Mouse (Mus musculus) stomach, embryonic 14.5 days (tissue): ENCODE data around the gene Olfr805. TPM values are rescaled to one million over a fixed set of nuclear protein-coding genes. Genes with fewer than 3 reads are reported as not detected.

Source experiments
- ATAC-seq: fragments of 200-750 bp; cut with Nextera tagmentation; 2 replicates; pipeline ENCODE4 v1.8.0; 2017; ENCODE audit warnings: low read depth, moderate TSS enrichment; ENCODE audit not compliant: insufficient number of reproducible peaks, insufficient read depth, low FRiP score
- H3K27ac ChIP-seq: fragments of 300-500 bp; sonication (generic); 2 replicates; pipeline ENCODE4 v1.5.1; 2014; ENCODE audit warnings: mild to moderate bottlenecking, low read length, moderate library complexity, mixed read lengths
- H3K27me3 ChIP-seq: fragments of 300-500 bp; sonication (generic); 2 replicates; pipeline ENCODE4 v1.6.1; 2014; ENCODE audit warnings: low read length, control low read depth, mixed read lengths; ENCODE audit not compliant: control insufficient read depth, insufficient read depth
- H3K36me3 ChIP-seq: fragments of 300-500 bp; sonication (generic); 2 replicates; pipeline ENCODE4 v1.6.1; 2014; ENCODE audit warnings: mild to moderate bottlenecking, control low read depth, low read length, moderate library complexity, mixed read lengths; ENCODE audit not compliant: control insufficient read depth, insufficient read depth
- H3K4me1 ChIP-seq: fragments of 300-500 bp; sonication (generic); 2 replicates; pipeline ENCODE4 v1.6.1; 2014; ENCODE audit warnings: low read length, control low read depth, mixed read lengths; ENCODE audit not compliant: control insufficient read depth, insufficient read depth
- H3K4me2 ChIP-seq: fragments of 300-500 bp; sonication (generic); replicated peaks from 2 replicates; pipeline ENCODE4 v1.6.1; 2014; ENCODE audit warnings: low read depth, low read length, control low read depth
- H3K4me3 ChIP-seq: fragments of 300-500 bp; sonication (generic); 2 replicates; pipeline ENCODE4 v1.5.1; 2014; ENCODE audit warnings: low read depth, low read length, control low read depth
- H3K9ac ChIP-seq: fragments of 300-500 bp; sonication (generic); replicated peaks from 2 replicates; pipeline ENCODE4 v1.6.1; 2014; ENCODE audit warnings: low read depth, mild to moderate bottlenecking, control low read depth, low read length, moderate library complexity, mixed read lengths
- H3K9me3 ChIP-seq: fragments of 300-500 bp; sonication (generic); 2 replicates; pipeline ENCODE4 v1.6.1; 2016; ENCODE audit warnings: low read depth, low read length, control low read depth; ENCODE audit not compliant: control insufficient read depth
- WGBS: fragments of 180-500 bp; shearing (Covaris S2); extraction: QIAGEN DNeasy Blood & Tissue Kit; methylation state at CpG from one replicate; pipeline ENCODE4 v1.1.7; 2014; 5-methylcytosine and 5-hydroxymethylcytosine counted together
- polyA plus RNA-seq: library from polyadenylated mRNA; unstranded; fragments of >200 nt; fragmentation: Nextera tagmentation; extraction: Ambion mirVana; gene quantifications from 2 replicates; pipeline ENCODE4 v1.2.1, GENCODE M21; 2014

The Olfr805 gene
- not detected in 2 replicates for polyA plus RNA-seq

DNA sequence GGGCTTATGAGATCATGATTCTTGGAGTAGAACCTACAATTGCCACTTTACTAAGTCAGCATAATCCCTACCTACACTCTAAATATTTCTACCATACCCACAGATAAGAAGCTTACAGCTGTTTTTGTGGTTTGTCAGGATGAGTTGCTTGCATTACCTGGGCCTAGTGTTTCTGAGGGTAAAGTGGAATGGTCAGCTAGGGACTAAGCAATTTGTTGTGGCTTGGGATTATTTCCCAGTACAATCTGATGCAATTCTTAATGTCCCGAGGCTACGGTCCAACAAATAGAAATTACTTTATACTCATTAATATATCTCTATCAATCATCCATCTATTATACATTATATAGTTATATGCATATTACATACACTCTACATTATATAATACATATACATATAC is at the start of gene Olfr805:
Gene Olfr805 (minus strand): TSS at position 101 of the 400 bp plus-strand sequence.
- Histone ChIP-seq H3K4me1 (no peaks in the 10 kb centered on the region), H3K36me3 (no peaks in the 10 kb centered on the region), H3K9me3 (no peaks in the 10 kb centered on the region), H3K4me3 (no peak within 1 kb of the TSS), H3K27me3 (no peaks in the 10 kb centered on the region), H3K9ac (no peak within 1 kb of the TSS), H3K4me2 (no peak within 1 kb of the TSS), H3K27ac (no peak within 1 kb of the TSS)
- WGBS = 90% methylated on average over 2 of the region's 2 CpGs
- ATAC-seq = no peak

DNA sequence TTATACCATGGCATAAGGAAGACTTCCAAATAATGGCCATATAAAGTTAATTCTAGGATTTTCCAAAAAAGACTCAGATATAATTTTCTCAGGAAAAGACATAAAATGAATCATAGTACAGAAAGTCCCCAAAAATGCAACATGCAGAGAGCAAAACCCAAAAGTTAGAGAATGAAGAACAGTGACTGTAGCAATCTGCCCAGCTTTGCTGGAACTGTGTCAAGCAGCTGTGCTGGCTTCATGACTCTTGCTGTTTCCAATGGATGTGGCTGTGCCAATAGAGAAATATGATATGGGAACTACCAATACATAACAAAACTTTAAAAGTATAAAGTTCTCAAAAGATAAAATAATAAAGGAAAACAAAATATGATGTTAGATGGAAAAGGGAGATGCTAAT is 48.9 kb upstream of the Olfr805 start:
- ATAC-seq = no peak

DNA sequence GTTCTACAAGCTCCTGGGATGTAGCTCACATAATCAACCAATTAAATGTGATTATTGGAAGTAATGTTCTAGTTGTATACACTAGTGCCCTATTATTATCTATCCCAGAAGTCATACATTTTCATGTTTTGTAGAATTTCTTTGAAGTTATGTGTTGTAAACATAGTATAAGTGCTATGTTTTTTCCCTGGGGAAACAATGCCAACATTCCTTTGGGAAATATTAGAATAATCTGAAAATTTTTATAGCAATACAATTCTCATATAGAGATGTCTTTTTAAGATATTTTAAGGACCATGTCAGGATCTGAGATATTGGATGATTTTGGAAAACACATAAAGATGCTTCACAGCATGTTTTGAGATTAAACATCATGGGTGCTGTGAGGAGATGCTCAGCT is 45.2 kb upstream of the Olfr805 start, which contains the start of gene Olfr809:
Gene Olfr809 (plus strand): TSS at position 301 of the 400 bp plus-strand sequence.
- Histone ChIP-seq H3K36me3 (no peaks in the 10 kb centered on the region), H3K4me3 (no peak within 1 kb of the TSS), H3K9me3 (no peaks in the 10 kb centered on the region), H3K9ac (no peak within 1 kb of the TSS), H3K4me1 (no peaks in the 10 kb centered on the region), H3K27me3 (no peaks in the 10 kb centered on the region), H3K4me2 (no peak within 1 kb of the TSS), H3K27ac (no peak within 1 kb of the TSS)
- no peak for ATAC-seq

More for the DNA sequence above, 48.9 kb upstream of the Olfr805 start:
- Histone ChIP-seq H3K4me2 (no peak overlapping the region), H3K36me3 (no peaks in the 10 kb centered on the region), H3K4me1 (no peaks in the 10 kb centered on the region), H3K9ac (no peak overlapping the region), H3K9me3 (no peaks in the 10 kb centered on the region), H3K4me3 (no peak overlapping the region), H3K27ac (no peak overlapping the region), H3K27me3 (no peaks in the 10 kb centered on the region)

GRCm38 (mm10) chr10:129765182-129765581 is 36.0 kb upstream of the Olfr805 start, which contains the start of gene Olfr808:
TSS of gene Olfr808 (plus strand) at chr10:129765482.
- H3K9me3 ChIP-seq = no peaks in the 10 kb centered on the region
- H3K4me3 ChIP-seq = no peak within 1 kb of the TSS
- no peaks in the 10 kb centered on the region for H3K36me3 ChIP-seq
- no peak within 1 kb of the TSS for H3K4me2 ChIP-seq
- WGBS = 87% methylated on average over 1 of the region's 1 CpGs
- H3K27ac ChIP-seq = no peak within 1 kb of the TSS
- no peaks in the 10 kb centered on the region for H3K27me3 ChIP-seq
- no peak for ATAC-seq
- H3K9ac ChIP-seq = no peak within 1 kb of the TSS
- H3K4me1 ChIP-seq = no peaks in the 10 kb centered on the region

- WGBS = 87% methylated on average over 1 of the region's 1 CpGs
- no peak within 1 kb of the TSS for H3K4me3 ChIP-seq
- H3K36me3 ChIP-seq = no peaks in the 10 kb centered on the region
- no peak for ATAC-seq
- no peak within 1 kb of the TSS for H3K27ac ChIP-seq
- no peak within 1 kb of the TSS for H3K4me2 ChIP-seq
- H3K4me1 ChIP-seq = no peaks in the 10 kb centered on the region
- no peak within 1 kb of the TSS for H3K9ac ChIP-seq
- no peaks in the 10 kb centered on the region for H3K27me3 ChIP-seq
- H3K9me3 ChIP-seq = no peaks in the 10 kb centered on the region
Observed at GRCm38 (mm10) chr10:129757693-129758092, 28.5 kb upstream of the Olfr805 start, which contains the start of gene Olfr807. TSS of gene Olfr807 (minus strand) at chr10:129757793.

GRCm38 (mm10) chr10:129741821-129742220 is 12.6 kb upstream of the Olfr805 start, which contains the start of gene Olfr806:
TSS of gene Olfr806 (minus strand) at chr10:129741921.
- ATAC-seq = no peak
- Histone ChIP-seq H3K9me3 (no peaks in the 10 kb centered on the region), H3K4me2 (no peak within 1 kb of the TSS), H3K4me1 (no peaks in the 10 kb centered on the region), H3K9ac (no peak within 1 kb of the TSS), H3K27ac (no peak within 1 kb of the TSS), H3K27me3 (no peaks in the 10 kb centered on the region), H3K36me3 (no peaks in the 10 kb centered on the region), H3K4me3 (no peak within 1 kb of the TSS)

DNA sequence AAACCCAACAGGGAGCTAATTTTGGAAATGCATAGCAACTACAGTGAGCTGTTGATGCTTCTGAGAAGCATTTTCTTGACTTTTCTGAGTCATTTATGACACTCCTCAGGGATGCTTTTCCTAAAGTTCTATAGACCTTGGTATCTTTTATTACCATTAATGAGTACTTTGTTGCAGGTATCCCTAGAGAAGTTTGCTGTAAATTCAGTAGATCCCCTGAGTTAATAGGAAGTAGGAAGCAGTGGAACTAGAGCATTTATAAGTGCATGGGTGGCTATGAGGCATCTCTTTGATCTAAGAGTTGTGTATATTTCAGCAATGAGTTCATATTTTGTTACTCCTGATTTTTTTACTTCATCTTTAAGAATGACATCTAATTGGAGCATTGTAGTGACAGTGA is 26.3 kb downstream of the Olfr805 start, which contains the start of gene Olfr804:
Gene Olfr804 (plus strand): TSS at position 301 of the 400 bp plus-strand sequence.
- no peak for ATAC-seq
- Histone ChIP-seq H3K4me1 (no peaks in the 10 kb centered on the region), H3K9ac (no peak within 1 kb of the TSS), H3K27me3 (no peaks in the 10 kb centered on the region), H3K36me3 (no peaks in the 10 kb centered on the region), H3K4me3 (no peak within 1 kb of the TSS), H3K4me2 (no peak within 1 kb of the TSS), H3K9me3 (no peaks in the 10 kb centered on the region), H3K27ac (no peak within 1 kb of the TSS)

DNA sequence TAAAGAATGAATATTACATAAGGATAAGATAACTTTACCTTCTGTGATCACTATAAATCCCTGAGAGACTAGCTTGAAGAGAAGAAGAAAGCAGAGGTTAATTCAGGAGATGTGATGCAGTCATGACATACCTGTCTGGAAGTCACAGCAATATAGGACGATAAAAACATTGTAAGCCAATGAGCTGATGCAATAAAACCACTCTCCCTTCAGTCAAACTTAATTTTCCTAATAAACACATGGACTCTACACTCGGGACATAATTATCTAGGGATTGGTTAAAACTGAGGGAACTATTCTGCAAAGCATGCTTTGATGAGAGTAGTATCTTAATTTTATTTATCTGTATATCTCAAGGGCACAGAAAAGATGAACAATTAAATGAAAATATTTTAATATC is 35.0 kb downstream of the Olfr805 start, which contains the start of gene Olfr803:
Gene Olfr803 (minus strand): TSS at position 101 of the 400 bp plus-strand sequence.
- 81% methylated on average over 2 of the region's 2 CpGs for WGBS
- Histone ChIP-seq H3K9ac (no peak within 1 kb of the TSS), H3K27me3 (no peaks in the 10 kb centered on the region), H3K9me3 (no peaks in the 10 kb centered on the region), H3K27ac (no peak within 1 kb of the TSS), H3K4me1 (no peaks in the 10 kb centered on the region), H3K4me2 (no peak within 1 kb of the TSS), H3K4me3 (no peak within 1 kb of the TSS), H3K36me3 (no peaks in the 10 kb centered on the region)
- ATAC-seq = no peak

DNA sequence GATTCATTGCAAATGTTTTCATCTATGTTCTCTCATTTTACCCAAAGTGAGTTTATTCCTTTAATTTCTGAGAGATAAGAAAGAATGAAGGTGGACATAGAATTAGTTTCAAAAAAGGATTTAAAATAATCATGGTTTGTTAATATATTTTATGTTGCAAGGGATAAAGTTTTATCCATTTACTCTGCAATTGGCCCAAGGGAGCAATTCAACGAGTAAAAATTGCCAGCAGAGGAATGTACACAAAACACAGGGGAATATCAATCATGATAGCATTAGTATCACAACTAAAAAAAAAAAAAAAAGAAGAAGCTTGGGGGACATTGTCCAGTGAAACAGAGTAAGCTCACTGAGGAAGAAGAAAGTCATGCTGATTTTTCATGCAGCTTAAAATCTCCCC is 41.1 kb downstream of the Olfr805 start, which contains the start of gene Olfr802:
Gene Olfr802 (minus strand): TSS at position 101 of the 400 bp plus-strand sequence.
- Histone ChIP-seq H3K4me1 (no peaks in the 10 kb centered on the region), H3K9me3 (no peaks in the 10 kb centered on the region), H3K36me3 (no peaks in the 10 kb centered on the region), H3K27me3 (no peaks in the 10 kb centered on the region), H3K4me3 (no peak within 1 kb of the TSS), H3K9ac (no peak within 1 kb of the TSS), H3K27ac (no peak within 1 kb of the TSS), H3K4me2 (no peak within 1 kb of the TSS)
- ATAC-seq = no peak
- 39% methylated on average over 1 of the region's 1 CpGs for WGBS
